Mouse (Mus musculus): ENCODE results near the gene Tmem165.

Gene Tmem165

GRCm38 (mm10) chr5:76244430-76244829 lies 60.8 kb downstream of the Tmem165 start:
- DNase-seq (ENCODE audit: low spot score in 2 of 2): no peak

DNA sequence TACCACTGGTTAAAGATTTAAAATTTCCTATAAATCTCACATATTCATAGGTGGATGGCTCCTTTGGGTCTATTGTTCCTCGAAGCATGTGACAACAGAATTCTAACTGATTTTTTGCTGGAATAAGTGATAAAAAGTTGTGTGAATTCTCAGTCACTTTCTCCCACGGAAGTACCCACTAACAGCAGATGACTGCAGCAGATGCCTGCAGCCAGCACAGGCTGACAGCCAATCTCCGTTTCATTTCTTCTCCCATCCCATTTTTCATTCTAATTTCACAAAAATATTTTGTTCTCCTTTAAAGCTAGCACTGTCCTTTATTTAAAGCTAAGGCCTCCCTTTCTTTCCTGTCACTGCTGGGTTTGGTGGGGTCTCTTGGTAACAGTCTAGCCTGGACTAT lies 61.7 kb downstream of the Tmem165 start:
- DNase-seq (ENCODE audit: low spot score in 2 of 2): no peak

DNA sequence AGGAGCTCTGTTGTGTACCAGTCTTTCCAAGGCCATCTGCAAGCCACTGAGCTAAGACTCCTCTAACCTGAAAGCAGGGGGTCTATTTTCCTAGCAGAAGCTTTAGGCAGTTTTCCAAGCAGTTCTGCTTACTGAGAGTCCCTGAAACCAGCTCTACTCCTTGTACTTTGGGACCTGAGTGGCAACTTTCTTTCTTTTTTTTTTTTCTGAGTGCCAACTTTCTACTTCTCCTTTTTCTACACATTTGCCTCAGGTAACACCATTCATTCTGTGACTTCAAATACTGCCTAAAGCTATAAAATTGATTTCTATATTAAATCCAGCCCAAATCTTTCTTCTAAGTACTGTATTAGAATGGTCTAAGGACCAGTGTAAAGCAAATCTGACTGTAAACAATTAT lies 62.9 kb downstream of the Tmem165 start:
- DNase-seq (ENCODE audit: low spot score in 2 of 2): no peak

- no peak for DNase-seq (ENCODE audit: low spot score in 2 of 2)
Observed at GRCm38 (mm10) chr5:76250948-76251347, 67.3 kb downstream of the Tmem165 start.
